Mouse (Mus musculus) urinary bladder, postnatal 4 days (tissue): ENCODE results near the gene Zic5.

Experiments
- DNase-seq, 2 experiments: peaks; one replicate each; pipeline ENCODE4 v3.0.0; 2021 to 2022; ENCODE audit warnings: low spot score in 2 of 2

The Zic5 gene

GRCm38 (mm10) chr14:122427654-122428053 lies 37.8 kb downstream of the Zic5 start:
- no peak for DNase-seq

- DNase-seq: no peak
These were observed 38.3 kb downstream of the Zic5 start for GRCm38 (mm10) chr14:122427204-122427560.

- no peak for DNase-seq
These were observed 38.8 kb downstream of the Zic5 start for GRCm38 (mm10) chr14:122426529-122427203.

GRCm38 (mm10) chr14:122424441-122424840 lies 41.0 kb downstream of the Zic5 start:
- no peak for DNase-seq

GRCm38 (mm10) chr14:122416166-122416771 lies 49.2 kb downstream of the Zic5 start:
- no peak for DNase-seq

GRCm38 (mm10) chr14:122414786-122415185 lies 50.7 kb downstream of the Zic5 start:
- no peak for DNase-seq

GRCm38 (mm10) chr14:122413542-122413928 lies 51.9 kb downstream of the Zic5 start:
- no peak for DNase-seq

- DNase-seq: no peak
These were observed 52.5 kb downstream of the Zic5 start for GRCm38 (mm10) chr14:122412841-122413541.
